Mouse (Mus musculus) embryonic facial prominence, embryonic 14.5 days (tissue): ENCODE results near the gene Itgae. TPM values are rescaled to one million over a fixed set of nuclear protein-coding genes. Genes with fewer than 3 reads are reported as not detected.
A peak's percentile ranks its signal among the peaks of the same experiment; 100 is the strongest.

ENCODE experiments used
- ATAC-seq: fragments of 200-750 bp; cut with Nextera tagmentation; 2 replicates; pipeline ENCODE4 v1.8.0; 2017; ENCODE audit warnings: low read depth, moderate number of reproducible peaks, moderate TSS enrichment
- DNase-seq: peaks from one replicate; pipeline ENCODE4 v3.0.0-alpha.2; 2015; ENCODE audit warnings: low spot score
- H3K27ac ChIP-seq: fragments of 300-500 bp; sonication (generic); replicated peaks from 2 replicates; pipeline ENCODE4 v1.5.1; 2014; ENCODE audit warnings: low read depth, mild to moderate bottlenecking, low read length, moderate library complexity
- H3K27me3 ChIP-seq: fragments of 300-500 bp; sonication (generic); replicated peaks from 2 replicates; pipeline ENCODE4 v1.6.1; 2014; ENCODE audit warnings: low read length; ENCODE audit not compliant: control insufficient read depth, insufficient read depth
- H3K36me3 ChIP-seq: fragments of 300-500 bp; sonication (generic); 2 replicates; pipeline ENCODE4 v1.6.1; 2014; ENCODE audit warnings: low read length, mixed read lengths; ENCODE audit not compliant: control insufficient read depth, insufficient read depth
- H3K4me1 ChIP-seq: fragments of 300-500 bp; sonication (generic); 2 replicates; pipeline ENCODE4 v1.6.1; 2014; ENCODE audit warnings: antibody characterized with exemption, low read length; ENCODE audit not compliant: control insufficient read depth, insufficient read depth
- H3K4me2 ChIP-seq: fragments of 300-500 bp; sonication (generic); 2 replicates; pipeline ENCODE4 v1.6.1; 2014; ENCODE audit warnings: low read depth, mild to moderate bottlenecking, low read length, moderate library complexity, mixed read lengths
- H3K4me3 ChIP-seq: fragments of 300-500 bp; sonication (generic); 2 replicates; pipeline ENCODE4 v1.5.1; 2014; ENCODE audit warnings: low read depth, mild to moderate bottlenecking, low read length
- H3K9ac ChIP-seq: fragments of 300-500 bp; sonication (generic); 2 replicates; pipeline ENCODE4 v1.6.1; 2014; ENCODE audit warnings: low read depth, mild to moderate bottlenecking, low read length, moderate library complexity, mixed read lengths
- H3K9me3 ChIP-seq: fragments of 300-500 bp; sonication (generic); 2 replicates; pipeline ENCODE4 v1.6.1; 2016; ENCODE audit warnings: low read length; ENCODE audit not compliant: control insufficient read depth
- WGBS: fragments of 180-500 bp; shearing (Covaris S2); extraction: QIAGEN DNeasy Blood & Tissue Kit; methylation state at CpG from one replicate; pipeline ENCODE4 v1.1.7; 2014; 5-methylcytosine and 5-hydroxymethylcytosine counted together
- polyA plus RNA-seq: library from polyadenylated mRNA; unstranded; fragments of >200 nt; fragmentation: Nextera tagmentation; extraction: Ambion mirVana; gene quantifications from 2 replicates; pipeline ENCODE4 v1.2.1, GENCODE M21; 2014

Itgae gene
- 0.20 and 0.21 TPM in 2 replicates for polyA plus RNA-seq

DNA sequence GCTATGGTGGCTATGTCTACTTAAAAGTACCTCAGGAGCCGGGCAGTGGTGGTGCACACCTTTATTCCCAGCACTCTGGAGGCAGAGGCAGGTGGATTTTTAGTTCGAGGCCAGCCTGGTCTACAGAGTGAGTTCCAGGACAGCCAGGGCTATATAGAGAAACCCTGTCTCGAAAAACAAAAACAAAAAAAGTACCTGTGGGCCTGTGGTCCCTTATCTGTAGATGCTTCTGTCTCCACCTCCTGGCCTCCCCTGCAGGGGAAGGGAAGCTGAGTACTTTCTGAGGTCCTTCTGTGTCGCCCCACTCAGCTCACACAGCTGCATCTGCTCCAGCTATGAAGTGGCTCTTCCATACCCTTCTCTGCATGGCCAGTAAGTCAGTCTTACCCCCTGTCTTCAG is at the start of gene Itgae:
Itgae (plus strand) TSS at position 301 of the 400 bp plus-strand sequence.
- no peak within 1 kb of the TSS for H3K27ac ChIP-seq
- no peak within 1 kb of the TSS for H3K9ac ChIP-seq
- H3K4me1 ChIP-seq, result 0 out of 2 replicates have a peak, but pooled peaks cover 2% of the 10 kb centered on the region
- H3K4me2 ChIP-seq, result no peak within 1 kb of the TSS
- 83% methylated on average over 4 of the region's 4 CpGs for WGBS
- no peaks in the 10 kb centered on the region for H3K27me3 ChIP-seq
- DNase-seq (no peak), ATAC-seq (no peak)
- peaks cover 1% of the 10 kb centered on the region; the same call in 1 of the 2 replicates for H3K36me3 ChIP-seq
- H3K4me3 ChIP-seq, result no peak within 1 kb of the TSS
- no peaks in the 10 kb centered on the region for H3K9me3 ChIP-seq

DNA sequence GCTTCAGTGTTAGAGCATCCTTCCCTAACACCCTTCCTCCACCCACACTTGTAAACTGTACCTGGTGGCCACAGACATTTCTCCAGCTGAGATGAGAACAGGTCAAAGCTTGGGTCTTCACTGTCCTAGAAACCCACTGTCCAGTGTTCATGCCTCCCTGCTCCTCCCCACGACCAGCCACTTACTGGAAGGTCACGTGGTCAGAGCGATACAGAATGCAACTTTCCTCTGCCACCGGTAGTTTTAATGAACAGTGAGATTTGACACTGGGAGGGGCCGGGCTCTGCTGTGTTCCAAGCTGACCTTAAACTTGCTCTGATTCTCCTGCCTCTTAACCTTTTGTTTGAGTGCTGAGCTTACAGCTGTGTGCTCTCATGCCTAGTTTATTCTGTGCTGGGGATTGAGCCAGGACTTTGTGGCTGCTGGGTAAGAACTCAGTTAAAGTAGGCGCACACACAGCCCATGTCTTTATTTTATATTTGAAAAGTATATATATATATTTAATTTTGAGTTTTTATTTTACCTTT is 46.1 kb upstream of the Itgae start:
- no peak overlapping the region for H3K9ac ChIP-seq
- H3K4me1 ChIP-seq, result peaks cover 8% of the 10 kb centered on the region
- H3K4me2 ChIP-seq, result no peak overlapping the region
- no peaks in the 10 kb centered on the region for H3K27me3 ChIP-seq
- H3K36me3 ChIP-seq, result peaks cover 4% of the 10 kb centered on the region; the same call in 1 of the 2 replicates
- no peak overlapping the region for H3K4me3 ChIP-seq
- no peak overlapping the region for H3K27ac ChIP-seq
- H3K9me3 ChIP-seq, result no peaks in the 10 kb centered on the region
- 56% methylated on average over 6 of the region's 6 CpGs for WGBS
- DNase-seq, result no peak
- ATAC-seq, result no peak

DNA sequence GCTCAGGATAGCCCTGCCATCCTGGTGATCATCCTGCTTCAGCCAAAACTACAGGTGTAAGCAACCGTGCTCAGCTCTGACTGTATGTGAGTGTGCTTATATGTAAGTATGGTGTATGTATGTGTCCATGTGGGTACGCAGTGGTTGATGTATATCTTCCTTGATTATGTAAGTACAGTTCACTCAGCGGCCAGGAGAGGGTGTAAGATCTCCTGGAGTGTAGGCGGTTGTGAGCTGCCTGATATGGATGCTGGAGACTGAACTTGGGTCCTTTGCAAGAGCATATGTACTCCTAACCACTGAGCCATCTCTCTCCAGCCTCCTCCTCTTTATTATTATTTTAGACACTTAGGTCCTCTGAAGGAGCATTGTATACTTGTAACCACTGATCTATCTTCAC is 45.6 kb upstream of the Itgae start:
- Histone ChIP-seq H3K4me1 (peaks cover 9% of the 10 kb centered on the region), H3K4me3 (no peak overlapping the region), H3K27me3 (no peaks in the 10 kb centered on the region), H3K4me2 (no peak overlapping the region), H3K9me3 (no peaks in the 10 kb centered on the region), H3K36me3 (peaks cover 4% of the 10 kb centered on the region; the same call in 1 of the 2 replicates), H3K9ac (no peak overlapping the region), H3K27ac (no peak overlapping the region)
- DNase-seq, result no peak
- no peak for ATAC-seq
- WGBS, result 76% methylated on average over 4 of the region's 4 CpGs

DNA sequence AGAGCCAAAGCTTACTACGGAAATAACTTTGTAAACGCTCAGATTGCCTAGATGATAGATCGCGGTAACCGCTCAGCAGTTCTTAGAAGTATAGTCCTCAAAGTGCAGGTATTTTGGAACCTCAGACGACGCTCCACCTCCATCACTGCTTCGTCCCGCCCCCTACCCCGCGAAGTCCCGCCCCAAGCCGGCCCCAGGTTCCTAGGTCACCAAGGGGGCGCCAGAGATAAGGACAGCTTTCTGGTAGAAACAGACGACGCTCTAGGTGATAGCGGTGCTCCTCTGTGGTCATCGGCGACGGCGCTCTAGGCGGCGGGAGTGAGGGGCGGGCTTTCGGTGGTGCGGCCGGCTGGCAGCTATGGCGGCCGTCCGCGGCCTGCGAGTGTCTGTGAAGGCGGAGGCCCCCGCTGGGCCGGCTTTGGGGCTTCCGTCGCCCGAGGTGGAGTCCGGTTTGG is 42.8 kb upstream of the Itgae start, which contains the start of gene Ncbp3:
Ncbp3 (plus strand) TSS at position 242 of the 455 bp plus-strand sequence.
- Histone ChIP-seq H3K9me3 (no peaks in the 10 kb centered on the region), H3K36me3 (peaks cover 19% of the 10 kb centered on the region), H3K4me2 (peak within 1 kb of the TSS; percentile 84), H3K27ac (peak within 1 kb of the TSS; percentile 85), H3K27me3 (no peaks in the 10 kb centered on the region), H3K9ac (peak within 1 kb of the TSS; percentile 97), H3K4me3 (peak within 1 kb of the TSS; percentile 99), H3K4me1 (peaks cover 9% of the 10 kb centered on the region)
- DNase-seq, result peak; percentile 98
- under 1% methylated on average over 31 of the region's 39 CpGs for WGBS
- ATAC-seq, result peak; percentile 97

DNA sequence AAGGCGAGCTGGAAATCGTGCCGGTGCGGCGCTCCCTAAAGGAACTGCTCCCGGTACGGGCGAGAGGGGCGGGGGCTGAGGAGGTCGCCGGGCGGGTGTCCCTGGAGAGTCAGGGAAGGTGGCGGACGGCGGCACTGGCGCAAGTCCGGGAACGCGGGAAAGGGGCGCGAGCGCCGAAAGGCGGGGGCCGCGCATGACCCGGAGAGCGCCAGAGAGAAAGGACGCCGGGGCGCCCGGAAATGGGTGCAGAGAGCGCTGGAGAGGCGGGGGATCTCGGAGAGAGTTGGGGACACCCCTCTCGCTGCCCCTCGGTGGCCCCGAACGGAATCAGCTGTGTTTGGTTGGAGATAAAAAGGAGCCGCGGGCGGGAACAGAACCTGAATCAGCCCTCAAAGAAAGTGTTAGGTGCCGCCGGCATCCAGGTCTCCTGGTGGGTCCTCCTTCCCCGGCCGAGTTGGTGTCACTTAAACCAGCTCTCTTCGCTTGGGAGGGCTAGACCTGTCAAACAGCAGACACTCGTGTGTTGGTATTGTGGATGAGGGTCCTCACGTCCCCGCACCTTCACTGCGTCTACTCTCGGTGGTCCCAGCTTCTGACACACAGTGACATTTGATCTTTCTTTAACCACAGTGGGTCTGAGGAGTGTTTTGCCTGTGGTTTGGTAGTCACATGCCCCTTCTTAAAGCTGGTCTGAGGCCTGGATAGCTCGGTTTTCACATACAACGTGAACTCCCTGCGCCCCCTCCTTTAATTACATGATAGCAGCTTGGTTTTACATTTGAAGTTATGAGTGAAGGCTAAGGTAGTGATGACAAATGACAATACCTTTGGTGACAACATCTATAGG is 42.1 kb upstream of the Itgae start:
- peak overlapping the region; percentile 97 for H3K9ac ChIP-seq
- peaks cover 26% of the 10 kb centered on the region for H3K36me3 ChIP-seq
- H3K4me2 ChIP-seq, result peak overlapping the region; percentile 84
- 1% methylated on average over 45 of the region's 55 CpGs for WGBS
- peaks cover 9% of the 10 kb centered on the region for H3K4me1 ChIP-seq
- ATAC-seq (peak; percentile 31), DNase-seq (no peak)
- peak overlapping the region; percentile 99 for H3K4me3 ChIP-seq
- H3K9me3 ChIP-seq, result no peaks in the 10 kb centered on the region
- H3K27me3 ChIP-seq, result no peaks in the 10 kb centered on the region
- H3K27ac ChIP-seq, result peak overlapping the region; percentile 85

DNA sequence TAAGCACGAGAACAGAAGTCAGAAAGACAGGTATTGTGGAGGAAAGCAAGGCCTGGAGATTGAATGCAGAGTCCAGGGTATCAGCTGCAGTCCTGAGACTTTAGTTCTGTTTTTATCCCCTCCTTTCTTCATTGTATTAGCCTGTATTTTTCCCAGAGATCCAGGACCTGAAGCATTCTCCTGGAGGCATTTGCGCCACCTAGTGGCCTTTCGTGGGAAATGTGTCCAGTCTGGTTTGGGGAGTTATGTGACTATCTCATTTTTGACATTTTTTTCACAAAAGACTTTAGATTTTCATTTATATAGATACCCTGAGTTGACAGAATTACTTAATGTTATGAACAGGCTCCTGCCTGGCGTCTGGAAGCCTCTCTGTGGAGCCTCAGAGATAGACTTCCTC is 41.0 kb upstream of the Itgae start:
- WGBS, result 3% methylated on average over 4 of the region's 4 CpGs
- Histone ChIP-seq H3K4me2 (peak overlapping the region; percentile 84), H3K9ac (peak overlapping the region; percentile 46; the same call in 1 of the 2 replicates), H3K27me3 (no peaks in the 10 kb centered on the region), H3K9me3 (no peaks in the 10 kb centered on the region), H3K4me3 (peak overlapping the region; percentile 99), H3K27ac (peak overlapping the region; percentile 33; the same call in 1 of the 2 replicates), H3K36me3 (peaks cover 37% of the 10 kb centered on the region), H3K4me1 (peaks cover 9% of the 10 kb centered on the region)
- ATAC-seq (no peak), DNase-seq (peak; percentile 88)

DNA sequence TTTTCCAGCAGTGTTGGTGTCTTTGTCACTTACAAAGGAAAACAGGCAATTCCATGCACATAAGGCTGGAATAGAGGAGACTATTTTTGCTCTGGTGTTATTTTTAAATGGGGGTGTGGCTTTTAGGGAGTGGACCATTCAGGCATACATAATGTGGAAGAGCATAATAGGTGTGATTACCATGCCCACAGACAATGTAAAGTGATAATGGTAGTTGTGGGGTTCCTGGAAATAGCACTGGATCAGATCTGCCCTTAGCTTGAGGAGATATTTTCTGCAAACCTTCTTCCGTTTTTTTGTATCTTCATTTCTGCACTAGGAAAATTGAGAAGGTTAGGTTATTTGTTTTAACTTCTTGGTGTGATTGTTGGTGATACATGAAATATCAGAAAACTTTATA is 37.6 kb upstream of the Itgae start:
- Histone ChIP-seq H3K4me1 (peaks cover 9% of the 10 kb centered on the region), H3K9me3 (no peaks in the 10 kb centered on the region), H3K9ac (no peak overlapping the region), H3K27me3 (no peaks in the 10 kb centered on the region), H3K4me3 (no peak overlapping the region), H3K27ac (no peak overlapping the region), H3K36me3 (peaks cover 72% of the 10 kb centered on the region), H3K4me2 (no peak overlapping the region)
- no peak for DNase-seq
- 93% methylated on average over 1 of the region's 1 CpGs for WGBS
- no peak for ATAC-seq

DNA sequence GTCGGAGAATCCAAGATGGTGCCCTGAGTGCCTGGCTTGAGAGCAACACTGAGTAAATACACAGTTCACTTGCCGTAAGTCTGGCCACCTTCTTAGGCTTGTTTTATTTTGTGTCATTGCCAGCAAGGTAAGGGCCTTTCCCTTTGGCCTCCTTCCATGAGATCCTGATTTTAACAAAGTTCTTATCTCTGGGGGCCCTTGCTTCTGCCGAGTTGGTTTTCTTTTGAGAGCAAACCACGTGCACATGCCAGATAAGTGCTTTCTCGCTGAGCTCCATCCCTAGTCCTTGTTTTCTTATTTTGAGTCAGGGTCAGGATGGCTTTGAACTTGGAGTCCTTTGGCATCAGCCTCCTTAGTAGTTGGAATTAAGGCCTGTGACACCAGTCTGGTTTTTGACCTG is 32.7 kb upstream of the Itgae start:
- WGBS, result 85% methylated on average over 5 of the region's 5 CpGs
- peaks cover 77% of the 10 kb centered on the region for H3K36me3 ChIP-seq
- H3K4me3 ChIP-seq, result no peak overlapping the region
- DNase-seq, result no peak
- H3K9me3 ChIP-seq, result no peaks in the 10 kb centered on the region
- no peak for ATAC-seq
- no peaks in the 10 kb centered on the region for H3K27me3 ChIP-seq
- no peak overlapping the region for H3K4me2 ChIP-seq
- no peaks in the 10 kb centered on the region for H3K4me1 ChIP-seq
- no peak overlapping the region for H3K27ac ChIP-seq
- no peak overlapping the region for H3K9ac ChIP-seq
